Mouse (Mus musculus) 3134 (cell line): Measurements from ENCODE around the gene Ryr2.
"Not testable (repeated sequence)": the region's sequence is repeated elsewhere in the genome, so short reads cannot be mapped to it uniquely, and the experiment has no call there.

ENCODE experiments used
- DNase-seq: peaks from one replicate; pipeline ENCODE4 v3.0.0-alpha.2; 2011; ENCODE audit warnings: low spot score; ENCODE audit not compliant: insufficient read length; ENCODE audit errors: extremely low read depth

Ryr2 gene

GRCm38 (mm10) chr13:12106662-12107632 is at the start of gene Ryr2:
Ryr2 (minus strand) TSS chr13:12106945.
- no peak for DNase-seq

GRCm38 (mm10) chr13:12153922-12154321 is 47.2 kb upstream of the Ryr2 start:
- DNase-seq = no peak

GRCm38 (mm10) chr13:12146918-12147507 is 40.3 kb upstream of the Ryr2 start:
- DNase-seq = no peak

GRCm38 (mm10) chr13:12146402-12146801 is 39.7 kb upstream of the Ryr2 start:
- DNase-seq = no peak

GRCm38 (mm10) chr13:12143347-12143746 is 36.6 kb upstream of the Ryr2 start:
- DNase-seq = no peak

GRCm38 (mm10) chr13:12136461-12136860 is 29.7 kb upstream of the Ryr2 start:
- not testable (repeated sequence) for DNase-seq

- peak; percentile 14 for DNase-seq
These were observed 26.8 kb upstream of the Ryr2 start for GRCm38 (mm10) chr13:12133549-12133948.

- no peak for DNase-seq
These were observed 25.5 kb upstream of the Ryr2 start for GRCm38 (mm10) chr13:12132160-12132710.

GRCm38 (mm10) chr13:12129121-12129520 is 22.4 kb upstream of the Ryr2 start:
- DNase-seq = no peak

GRCm38 (mm10) chr13:12126099-12126498 is 19.4 kb upstream of the Ryr2 start:
- no peak for DNase-seq

GRCm38 (mm10) chr13:12124940-12125540 is 18.3 kb upstream of the Ryr2 start:
- DNase-seq = peak; percentile 19

- no peak for DNase-seq
These were observed 8.8 kb upstream of the Ryr2 start for GRCm38 (mm10) chr13:12115551-12115950.

GRCm38 (mm10) chr13:12114816-12115215 is 8.1 kb upstream of the Ryr2 start:
- no peak for DNase-seq

GRCm38 (mm10) chr13:12108955-12109354 is 2.2 kb upstream of the Ryr2 start:
- no peak for DNase-seq

- DNase-seq = peak; percentile 4
These were observed 716 bp downstream of the Ryr2 start for GRCm38 (mm10) chr13:12105830-12106628.

- no peak for DNase-seq
These were observed 1.4 kb downstream of the Ryr2 start for GRCm38 (mm10) chr13:12105231-12105829.

GRCm38 (mm10) chr13:12104318-12104717 is 2.4 kb downstream of the Ryr2 start:
- no peak for DNase-seq

- DNase-seq = no peak
These were observed 3.7 kb downstream of the Ryr2 start for GRCm38 (mm10) chr13:12103017-12103416.

GRCm38 (mm10) chr13:12099446-12099845 is 7.3 kb downstream of the Ryr2 start:
- no peak for DNase-seq

- no peak for DNase-seq
These were observed 7.8 kb downstream of the Ryr2 start for GRCm38 (mm10) chr13:12098981-12099380.
